ENCODE assay signal across 22 mouse cellular contexts in the genomic region with DNA sequence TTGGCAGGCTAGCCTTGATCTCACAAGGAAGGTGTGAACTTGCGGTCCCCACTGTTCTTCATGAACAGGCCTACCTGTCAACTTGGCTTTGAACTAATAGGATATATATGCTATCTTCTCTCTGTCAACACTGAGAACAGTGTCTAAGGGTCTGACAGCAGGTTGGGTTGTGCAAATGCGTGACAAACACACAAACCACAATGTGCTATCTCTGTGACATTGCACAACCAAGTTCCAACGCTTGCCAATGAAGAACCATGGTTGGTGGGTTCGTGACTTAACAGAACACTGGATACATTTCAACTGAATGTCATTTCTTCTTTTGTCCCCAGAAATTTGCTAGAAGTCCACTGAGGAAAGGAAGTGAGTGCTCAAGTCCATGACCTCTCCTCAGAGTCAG.
"Had no signal": no experiment of that assay in that cellular context is flagged by ENCODE, and none has a peak within 500 bp of the region (broad histone marks: within the 10 kb centered on the region; RNA-seq: fewer than 3 reads in every experiment).

No protein-coding gene starts in this region.

- DNase-seq: cerebellum, adult 2 months; cerebellum, adult 8-10 months; cerebellum, adult 9-10 months; cerebellum, adult 9-11 months; cerebellum, postnatal 10 days; cerebellum, postnatal 14 days; cerebellum, postnatal 25 days; cerebellum, postnatal 36 days; embryo, embryonic 11 days; forebrain, postnatal 0 days; gastrocnemius, adult 2 months; gastrocnemius, postnatal 10 days; gastrocnemius, postnatal 14 days; gastrocnemius, postnatal 25 days; gastrocnemius, postnatal 36 days; heart, adult 11 months; heart, adult 18-20 months; heart, adult 2 months had no signal

- ATAC-seq: forebrain, embryonic 13.5 days; forebrain, embryonic 14.5 days; forebrain, embryonic 15.5 days; forebrain, embryonic 16.5 days; forebrain, postnatal 0 days had no signal
